Mouse (Mus musculus) layer of hippocampus, postnatal 25 days (tissue): ENCODE data around the gene Clip2. TPM values are rescaled to one million over a fixed set of nuclear protein-coding genes. Genes with fewer than 3 reads are reported as not detected.

Experiments used
- DNase-seq, 2 experiments: peaks; one replicate each; pipeline ENCODE4 v3.0.0; 2022; ENCODE audit warnings: mixed read lengths in 2 of 2, low spot score in 1 of 2; ENCODE audit errors: extremely low spot score in 1 of 2
- total RNA-seq, 2 experiments: library from RNA; stranded (reverse); gene quantifications; 2 replicates each; pipeline ENCODE4 v1.2.3; 2021

Gene Clip2
- total RNA-seq, 2 experiments from 2014 or later = 99.8 to 101 TPM

DNA sequence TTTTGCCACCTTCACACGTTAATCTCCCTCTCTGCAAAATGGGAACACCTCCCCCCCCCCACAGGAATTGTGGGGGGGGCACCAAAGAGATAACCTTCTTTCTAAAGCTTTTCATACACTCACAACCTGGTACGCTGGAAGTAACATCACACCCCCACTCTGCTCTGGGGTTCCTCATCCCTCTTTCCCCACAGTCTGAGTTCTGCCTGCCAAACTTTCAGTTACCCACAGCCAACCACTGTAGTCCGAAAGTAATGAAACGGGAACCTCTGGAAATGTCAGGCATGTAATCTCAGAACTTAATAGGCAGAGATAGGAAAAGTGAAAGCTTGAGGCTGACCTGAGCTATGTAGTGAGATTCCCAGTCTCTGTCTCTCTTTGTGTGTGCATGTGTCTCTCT lies 15.2 kb upstream of the Clip2 start:
- no peak for DNase-seq

- no peak for DNase-seq
Observed at GRCm38 (mm10) chr5:134565696-134566095, 13.5 kb upstream of the Clip2 start.

DNA sequence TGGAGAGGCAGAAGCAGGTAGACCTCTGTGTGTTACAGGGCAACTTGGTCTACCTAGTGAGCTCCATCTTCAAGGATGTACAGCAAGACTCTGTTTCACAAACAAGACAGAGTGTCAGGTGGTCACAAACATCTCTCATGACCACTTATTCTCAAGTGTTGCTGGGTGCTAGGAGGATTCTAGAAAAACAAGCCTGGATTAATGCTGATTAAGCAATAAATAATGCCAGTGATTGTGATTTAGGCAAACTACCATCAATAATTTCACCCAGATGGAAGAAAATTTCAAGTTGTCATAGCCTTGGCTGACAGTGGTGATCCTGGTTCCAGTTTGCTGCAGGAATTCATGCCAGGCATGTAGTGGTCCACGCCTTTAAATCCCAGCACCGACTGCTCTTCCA lies 12.0 kb upstream of the Clip2 start:
- no peak for DNase-seq

DNA sequence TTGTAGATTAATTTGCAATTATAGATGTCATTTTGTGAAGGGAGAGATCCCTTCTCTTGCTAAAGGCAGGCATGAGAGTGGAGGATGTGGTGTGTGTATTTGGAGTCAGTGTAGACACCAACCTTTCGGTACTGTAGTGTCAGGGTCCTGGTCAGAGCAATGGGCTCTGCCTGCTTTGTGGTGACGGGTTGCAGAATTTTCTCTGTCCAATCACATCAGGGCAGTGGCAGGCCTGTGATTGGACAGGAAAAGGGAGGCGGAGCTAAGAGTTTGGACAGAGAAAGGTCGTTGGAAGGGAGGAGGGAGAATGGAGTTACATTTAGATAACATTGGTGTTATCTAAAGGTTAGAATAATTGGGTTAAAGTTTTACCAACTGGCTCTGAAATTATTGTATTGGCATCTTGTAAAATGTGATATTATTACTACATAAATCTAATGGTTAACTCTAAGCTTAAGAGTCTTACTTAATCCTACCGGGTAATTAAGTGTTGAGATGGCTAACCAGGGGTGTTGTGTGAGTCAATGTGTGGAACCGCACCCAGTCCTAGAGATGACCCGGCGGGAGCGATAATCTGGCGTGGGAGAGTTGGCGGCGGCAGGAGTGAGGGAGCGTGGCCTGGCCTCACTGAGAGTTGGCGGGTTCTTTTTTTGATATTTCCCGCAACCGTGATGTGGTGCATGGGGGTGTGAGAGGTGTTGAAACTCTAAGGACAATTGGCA lies 8.4 kb upstream of the Clip2 start:
- DNase-seq = no peak

DNA sequence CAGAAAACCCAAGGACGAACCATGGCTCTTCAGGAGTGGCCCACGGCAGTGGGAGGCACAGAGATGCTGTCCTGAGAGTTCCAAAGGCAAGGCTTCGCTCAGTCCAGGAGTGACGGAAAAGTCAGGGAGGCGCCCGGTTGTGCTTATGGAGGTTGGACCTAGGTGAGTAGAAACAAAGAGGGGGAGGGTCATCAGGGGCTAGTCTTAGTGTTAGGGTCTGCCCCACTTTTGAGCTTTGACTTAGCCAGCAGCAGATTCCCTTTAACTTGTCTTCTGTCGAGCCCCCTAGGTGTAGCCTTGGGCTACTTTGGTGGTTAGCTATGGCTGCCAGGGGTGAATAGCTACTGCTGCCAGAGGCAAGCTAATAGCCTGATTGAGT lies 7.8 kb upstream of the Clip2 start, which contains the start of gene Syna:
Gene Syna (minus strand): TSS at position 101 of the 379 bp plus-strand sequence.
- no peak for DNase-seq

DNA sequence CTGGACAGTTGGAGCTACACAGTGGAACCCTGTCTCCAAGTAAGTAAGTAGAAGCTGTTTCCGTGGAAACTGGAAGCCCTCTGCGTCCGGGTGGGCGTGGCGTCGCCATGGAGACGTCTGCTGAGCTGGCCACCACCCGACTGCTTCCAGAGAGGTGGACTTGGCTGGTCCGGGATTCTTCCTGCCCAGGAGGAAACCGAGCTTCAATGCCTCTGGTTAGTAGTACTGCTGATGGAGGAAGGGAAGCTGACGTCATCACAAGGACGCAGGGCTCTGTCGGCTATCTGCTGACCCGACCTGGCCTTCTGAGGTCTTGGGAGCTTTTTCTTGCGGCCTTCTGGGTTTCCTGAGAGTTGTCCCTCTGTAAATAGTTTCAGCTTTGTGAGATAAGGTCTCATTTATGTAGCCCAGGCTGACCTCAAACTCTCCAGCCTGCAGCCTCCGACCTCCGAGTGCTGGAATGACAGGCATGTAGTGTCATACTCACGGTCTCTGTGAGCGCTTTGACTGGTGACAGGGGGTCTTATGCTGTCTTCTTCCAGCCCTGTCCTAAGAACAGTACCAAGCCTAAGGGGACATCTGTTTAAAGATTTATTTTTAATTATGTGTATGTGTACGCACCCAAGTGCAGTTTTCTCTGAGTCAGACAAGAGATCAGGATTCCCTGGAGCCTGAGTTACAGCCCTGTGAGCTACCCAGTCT lies 3.4 kb upstream of the Clip2 start:
- DNase-seq = peak in 1 of 2 experiments; percentile 62

GRCm38 (mm10) chr5:134553951-134554546 lies 1.8 kb upstream of the Clip2 start:
- DNase-seq = no peak

GRCm38 (mm10) chr5:134551233-134552109 lies 763 bp downstream of the Clip2 start:
- DNase-seq = peak in 1 of 2 experiments; percentile 41

- no peak for DNase-seq
Observed at GRCm38 (mm10) chr5:134550836-134551232, 1.4 kb downstream of the Clip2 start.

- DNase-seq = no peak
Observed at GRCm38 (mm10) chr5:134549640-134550168, 2.5 kb downstream of the Clip2 start.

GRCm38 (mm10) chr5:134548306-134548705 lies 3.9 kb downstream of the Clip2 start:
- DNase-seq = no peak

- no peak for DNase-seq
Observed at GRCm38 (mm10) chr5:134546790-134547189, 5.4 kb downstream of the Clip2 start.

- no peak for DNase-seq
Observed at GRCm38 (mm10) chr5:134545242-134545629, 7.0 kb downstream of the Clip2 start.

DNA sequence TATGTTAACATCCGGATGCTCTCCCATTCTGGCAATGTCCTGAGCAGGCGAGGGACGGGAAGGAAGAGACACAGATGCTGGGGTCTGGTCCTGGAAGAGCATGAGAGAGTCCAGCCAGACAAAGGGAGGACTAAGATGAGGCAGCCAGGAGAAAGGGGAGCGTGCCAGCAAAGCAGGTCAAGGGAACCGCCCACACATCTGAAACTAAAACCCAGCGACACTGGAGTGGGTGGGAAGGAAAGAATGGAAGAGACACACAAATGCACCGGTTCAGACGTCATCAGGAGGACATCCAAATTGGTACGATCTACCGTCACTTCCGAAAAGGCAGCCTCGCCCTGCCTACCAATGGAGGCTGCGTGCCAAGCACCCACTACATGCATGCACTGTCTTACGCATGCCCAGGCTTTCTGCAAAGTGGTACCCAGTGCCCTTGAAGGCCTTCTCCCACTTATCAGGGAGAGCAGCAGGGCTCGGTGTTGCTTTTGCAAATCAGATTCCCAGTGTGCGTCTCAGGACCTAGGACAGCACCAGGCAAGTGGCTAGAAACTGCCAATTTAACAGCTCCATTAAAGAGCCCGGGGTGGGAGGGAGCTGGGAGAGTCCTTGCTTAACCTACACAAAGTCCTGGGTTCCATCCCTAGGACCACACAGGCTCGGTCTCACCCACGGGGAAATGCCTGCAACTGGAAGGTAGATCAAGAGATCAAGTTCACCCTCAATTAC lies 7.6 kb downstream of the Clip2 start:
- no peak for DNase-seq

DNA sequence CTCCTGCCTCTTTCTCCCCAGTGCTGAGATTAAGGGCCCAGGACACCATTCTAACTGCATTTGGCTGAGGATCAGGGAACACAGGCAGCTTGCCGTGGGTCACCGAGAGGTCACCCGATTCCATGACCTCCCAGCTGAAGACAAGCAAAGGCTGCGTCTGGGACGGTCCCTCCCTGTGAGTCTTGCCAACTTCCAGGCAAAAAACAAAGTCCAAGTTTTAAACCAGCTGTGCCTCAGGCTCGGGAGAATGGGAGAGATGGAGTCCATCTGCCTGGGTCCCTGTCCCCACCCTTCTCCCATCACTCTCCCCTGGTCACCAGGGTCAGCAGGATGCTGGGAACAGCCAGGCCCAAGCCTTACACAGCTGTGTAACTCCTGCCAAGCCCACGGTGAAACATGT lies 10.6 kb downstream of the Clip2 start:
- DNase-seq = no peak

DNA sequence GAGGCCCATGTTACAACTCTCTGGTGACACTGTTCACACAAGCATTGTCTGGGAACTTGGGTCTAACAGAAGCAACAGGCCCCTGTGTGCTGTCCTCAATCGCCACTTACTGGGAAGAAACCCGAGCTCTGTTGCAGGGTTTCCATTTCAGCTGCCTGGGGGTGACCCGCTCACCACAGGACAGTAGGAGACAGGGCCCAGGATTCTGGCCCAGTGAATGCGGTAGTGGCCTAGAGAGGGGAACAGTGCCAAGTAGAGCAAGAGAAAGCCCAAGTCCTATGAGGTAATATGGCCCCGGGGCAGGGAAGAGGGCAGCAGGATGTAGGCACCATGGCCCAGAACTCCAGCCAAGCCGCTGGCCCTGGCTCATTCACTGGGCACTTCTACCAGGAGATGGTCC lies 11.4 kb downstream of the Clip2 start:
- DNase-seq = no peak

DNA sequence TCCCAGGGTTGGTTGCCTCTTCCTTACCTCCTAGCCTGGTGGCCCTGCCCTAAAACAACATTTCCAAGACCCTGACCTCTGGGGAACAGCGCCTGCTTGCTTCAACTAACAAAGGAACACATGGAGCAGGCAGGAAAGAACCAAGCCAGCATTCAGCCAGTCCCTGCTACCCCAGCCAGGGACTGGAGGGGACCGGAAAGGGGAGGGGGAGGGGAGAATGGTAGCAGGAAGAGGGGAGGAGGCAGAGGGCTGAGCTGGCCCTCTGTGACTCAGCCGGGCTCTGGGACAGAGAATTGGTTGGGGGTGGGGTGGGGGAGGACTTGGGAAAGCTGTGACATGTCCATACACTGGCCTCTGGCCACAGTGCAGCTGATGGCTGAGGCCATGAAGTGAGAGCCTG lies 12.3 kb downstream of the Clip2 start:
- DNase-seq = no peak

- no peak for DNase-seq
Observed at GRCm38 (mm10) chr5:134536036-134536435, 16.2 kb downstream of the Clip2 start.

GRCm38 (mm10) chr5:134532417-134532816 lies 19.8 kb downstream of the Clip2 start:
- no peak for DNase-seq

- peak in 1 of 2 experiments; percentile 45 for DNase-seq
Observed at GRCm38 (mm10) chr5:134531585-134531984, 20.6 kb downstream of the Clip2 start.
